Mouse (Mus musculus) embryonic facial prominence, embryonic 10.5 days (tissue): ENCODE data around the gene Tbc1d23. TPM values are rescaled to one million over a fixed set of nuclear protein-coding genes. Genes with fewer than 3 reads are reported as not detected.

Source experiments
- DNase-seq: peaks from one replicate; pipeline ENCODE4 v3.0.0-alpha.2; 2017; ENCODE audit warnings: low spot score
- H3K27ac ChIP-seq: fragments of 300-500 bp; sonication (generic); replicated peaks from 2 replicates; pipeline ENCODE4 v1.5.1; 2016; ENCODE audit warnings: mild to moderate bottlenecking
- H3K27me3 ChIP-seq: fragments of 300-500 bp; sonication (generic); replicated peaks from 2 replicates; pipeline ENCODE4 v1.6.1; 2016; ENCODE audit warnings: low read depth, mild to moderate bottlenecking; ENCODE audit not compliant: poor library complexity, severe bottlenecking
- H3K36me3 ChIP-seq: fragments of 300-500 bp; sonication (generic); replicated peaks from 2 replicates; pipeline ENCODE4 v1.6.1; 2016; ENCODE audit warnings: mild to moderate bottlenecking, moderate library complexity
- H3K4me1 ChIP-seq: fragments of 300-500 bp; sonication (generic); 2 replicates; pipeline ENCODE4 v1.6.1; 2016
- H3K4me3 ChIP-seq: fragments of 300-500 bp; sonication (generic); 2 replicates; pipeline ENCODE4 v1.5.1; 2016; ENCODE audit warnings: mild to moderate bottlenecking, moderate library complexity
- H3K9me3 ChIP-seq: fragments of 300-500 bp; sonication (generic); 2 replicates; pipeline ENCODE4 v1.6.1; 2016; ENCODE audit warnings: mild to moderate bottlenecking
- WGBS: fragments of 180-500 bp; shearing (Covaris S2); methylation state at CpG from one replicate; pipeline ENCODE4 v1.1.7; 2016; 5-methylcytosine and 5-hydroxymethylcytosine counted together
- polyA plus RNA-seq: library from polyadenylated mRNA; unstranded; fragments of >200 nt; fragmentation: Nextera tagmentation; extraction: Ambion mirVana; gene quantifications from 2 replicates; pipeline ENCODE4 v1.2.1, GENCODE M21; 2016

The Tbc1d23 gene
- polyA plus RNA-seq, 1 experiment from 2014 or later = 20.7 TPM

- 68% methylated on average over 4 of the region's 4 CpGs for WGBS
- DNase-seq = no peak
- H3K4me3 ChIP-seq = no peak overlapping the region
- peaks cover 8% of the 10 kb centered on the region for H3K4me1 ChIP-seq
- no peaks in the 10 kb centered on the region for H3K9me3 ChIP-seq
- no peak overlapping the region for H3K27ac ChIP-seq
- H3K27me3 ChIP-seq = no peaks in the 10 kb centered on the region
- H3K36me3 ChIP-seq = peaks cover 30% of the 10 kb centered on the region
These were observed 63.1 kb downstream of the Tbc1d23 start for GRCm38 (mm10) chr16:57168236-57168635.

DNA sequence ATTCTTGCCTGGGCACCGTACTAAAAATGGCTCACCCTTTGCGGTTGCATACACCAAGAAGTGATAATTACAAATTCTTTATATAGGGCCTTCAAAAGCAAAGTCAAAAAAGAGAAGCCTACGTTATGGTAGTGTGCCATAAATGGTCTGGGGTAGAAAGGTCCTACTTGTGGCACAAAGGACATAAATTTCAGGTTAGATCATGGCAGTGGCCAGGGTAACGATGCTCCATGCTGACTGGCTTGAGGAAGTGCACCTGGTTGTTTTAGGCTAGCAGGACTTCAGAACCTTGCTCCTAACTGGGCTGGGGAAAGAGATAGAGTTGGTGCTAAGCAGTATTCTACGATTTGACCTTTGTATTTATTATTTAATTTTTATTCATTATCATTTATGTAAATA lies 63.8 kb downstream of the Tbc1d23 start:
- H3K4me3 ChIP-seq = peak overlapping the region; percentile 76
- 33% methylated on average over 5 of the region's 5 CpGs for WGBS
- no peaks in the 10 kb centered on the region for H3K9me3 ChIP-seq
- H3K4me1 ChIP-seq = peaks cover 8% of the 10 kb centered on the region
- H3K27ac ChIP-seq = peak overlapping the region; percentile 92
- H3K27me3 ChIP-seq = no peaks in the 10 kb centered on the region
- peaks cover 32% of the 10 kb centered on the region for H3K36me3 ChIP-seq
- no peak for DNase-seq

- peak; percentile 96 for DNase-seq
- Histone ChIP-seq H3K4me3 (peak within 1 kb of the TSS; percentile 76), H3K4me1 (peaks cover 8% of the 10 kb centered on the region), H3K9me3 (no peaks in the 10 kb centered on the region), H3K27me3 (no peaks in the 10 kb centered on the region), H3K36me3 (peaks cover 35% of the 10 kb centered on the region), H3K27ac (peak within 1 kb of the TSS; percentile 92)
- under 1% methylated on average over 58 of the region's 58 CpGs for WGBS
These were observed 64.4 kb downstream of the Tbc1d23 start, which contains the start of gene Nit2 for GRCm38 (mm10) chr16:57166611-57167513. Nit2 (minus strand) TSS chr16:57167341.

GRCm38 (mm10) chr16:57166086-57166485 lies 65.2 kb downstream of the Tbc1d23 start:
- H3K4me1 ChIP-seq = peaks cover 8% of the 10 kb centered on the region
- H3K36me3 ChIP-seq = peaks cover 37% of the 10 kb centered on the region
- H3K27ac ChIP-seq = no peak overlapping the region
- no peak for DNase-seq
- peak overlapping the region; percentile 76 for H3K4me3 ChIP-seq
- no peaks in the 10 kb centered on the region for H3K9me3 ChIP-seq
- H3K27me3 ChIP-seq = no peaks in the 10 kb centered on the region
- 85% methylated on average over 6 of the region's 6 CpGs for WGBS

GRCm38 (mm10) chr16:57165157-57165556 lies 66.1 kb downstream of the Tbc1d23 start:
- DNase-seq = no peak
- Histone ChIP-seq H3K36me3 (peaks cover 42% of the 10 kb centered on the region), H3K4me3 (no peak overlapping the region), H3K4me1 (peaks cover 8% of the 10 kb centered on the region), H3K9me3 (no peaks in the 10 kb centered on the region), H3K27me3 (no peaks in the 10 kb centered on the region), H3K27ac (no peak overlapping the region)
- 93% methylated on average over 5 of the region's 5 CpGs for WGBS

DNA sequence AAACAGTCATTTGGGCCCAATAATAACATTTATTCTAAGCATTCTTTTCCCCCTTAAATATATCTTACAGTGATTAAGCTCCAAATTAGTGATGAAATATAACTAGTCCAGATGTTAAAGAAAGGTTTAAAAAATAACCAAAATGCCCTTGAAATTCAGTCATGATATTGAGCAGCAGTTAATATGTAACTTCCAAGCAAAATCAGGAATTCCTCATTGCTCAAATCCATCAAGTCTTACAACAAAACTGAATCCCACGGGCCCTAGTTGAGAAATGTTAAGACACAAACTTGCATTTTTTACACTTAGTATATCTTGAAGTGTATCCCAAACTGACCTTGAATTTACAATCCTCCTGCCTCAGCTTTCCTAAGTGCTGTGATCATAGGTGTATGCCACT lies 67.6 kb downstream of the Tbc1d23 start:
- H3K27ac ChIP-seq = no peak overlapping the region
- H3K9me3 ChIP-seq = no peaks in the 10 kb centered on the region
- H3K36me3 ChIP-seq = peaks cover 54% of the 10 kb centered on the region
- no peak for DNase-seq
- no peaks in the 10 kb centered on the region for H3K27me3 ChIP-seq
- H3K4me3 ChIP-seq = no peak overlapping the region
- peaks cover 8% of the 10 kb centered on the region for H3K4me1 ChIP-seq
- WGBS = 95% methylated on average over 1 of the region's 1 CpGs

DNA sequence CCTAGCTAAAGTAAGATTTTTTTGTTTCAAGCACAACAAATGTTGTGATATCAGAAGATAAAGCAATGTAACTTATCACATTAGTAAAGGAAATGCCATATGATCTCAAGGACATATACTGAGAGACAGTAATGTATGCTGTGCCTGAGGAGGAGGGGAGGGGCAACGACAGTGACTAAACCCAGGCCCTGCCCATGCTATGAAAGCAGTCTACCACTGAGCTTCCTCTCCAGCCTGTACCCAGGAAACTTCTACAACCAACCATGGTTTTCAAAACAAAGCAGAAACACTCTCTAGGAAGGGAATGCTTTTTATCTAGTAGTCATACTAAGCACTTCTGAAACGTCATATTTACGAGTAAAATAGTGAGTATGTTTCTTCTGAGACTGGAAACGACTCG lies 68.5 kb downstream of the Tbc1d23 start:
- Histone ChIP-seq H3K9me3 (no peaks in the 10 kb centered on the region), H3K27ac (no peak overlapping the region), H3K4me3 (no peak overlapping the region), H3K4me1 (no peaks in the 10 kb centered on the region), H3K36me3 (peaks cover 63% of the 10 kb centered on the region), H3K27me3 (no peaks in the 10 kb centered on the region)
- no peak for DNase-seq
- WGBS = 89% methylated on average over 5 of the region's 5 CpGs

DNA sequence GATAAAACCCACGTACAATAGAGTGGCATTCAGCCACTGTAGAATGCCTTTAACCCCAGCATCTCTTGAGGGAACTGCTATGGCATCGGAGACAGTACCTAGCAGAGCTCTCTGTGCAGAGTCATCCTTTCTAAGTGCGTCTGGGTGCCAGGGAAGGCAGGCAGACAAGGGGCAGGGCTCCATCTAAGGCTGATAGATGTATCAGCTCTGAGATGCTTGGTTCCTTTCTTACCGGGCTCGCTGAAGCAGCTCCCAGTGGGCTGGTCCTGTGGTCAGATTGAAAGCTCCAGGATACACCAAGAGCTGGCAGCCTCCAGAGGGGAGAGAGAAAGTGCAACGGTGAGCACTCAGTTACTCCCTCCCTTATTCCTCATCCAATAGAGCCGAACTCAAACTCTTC lies 71.5 kb downstream of the Tbc1d23 start:
- WGBS = 75% methylated on average over 7 of the region's 7 CpGs
- no peaks in the 10 kb centered on the region for H3K4me1 ChIP-seq
- no peaks in the 10 kb centered on the region for H3K27me3 ChIP-seq
- no peak overlapping the region for H3K27ac ChIP-seq
- H3K9me3 ChIP-seq = no peaks in the 10 kb centered on the region
- DNase-seq = no peak
- no peak overlapping the region for H3K4me3 ChIP-seq
- H3K36me3 ChIP-seq = peaks cover 87% of the 10 kb centered on the region

- no peak overlapping the region for H3K27ac ChIP-seq
- no peaks in the 10 kb centered on the region for H3K27me3 ChIP-seq
- DNase-seq = no peak
- WGBS = 78% methylated on average over 4 of the region's 4 CpGs
- H3K9me3 ChIP-seq = no peaks in the 10 kb centered on the region
- no peak overlapping the region for H3K4me3 ChIP-seq
- H3K36me3 ChIP-seq = peaks cover 93% of the 10 kb centered on the region
- H3K4me1 ChIP-seq = no peaks in the 10 kb centered on the region
These were observed 73.6 kb downstream of the Tbc1d23 start for GRCm38 (mm10) chr16:57157728-57158127.

GRCm38 (mm10) chr16:57157076-57157475 lies 74.2 kb downstream of the Tbc1d23 start:
- Histone ChIP-seq H3K36me3 (peaks cover 94% of the 10 kb centered on the region), H3K4me1 (no peaks in the 10 kb centered on the region), H3K9me3 (no peaks in the 10 kb centered on the region), H3K4me3 (no peak overlapping the region), H3K27ac (no peak overlapping the region), H3K27me3 (no peaks in the 10 kb centered on the region)
- no peak for DNase-seq
- 91% methylated on average over 4 of the region's 4 CpGs for WGBS

GRCm38 (mm10) chr16:57155899-57156298 lies 75.4 kb downstream of the Tbc1d23 start:
- no peak for DNase-seq
- Histone ChIP-seq H3K27ac (no peak overlapping the region), H3K36me3 (peaks cover 95% of the 10 kb centered on the region), H3K9me3 (no peaks in the 10 kb centered on the region), H3K4me1 (no peaks in the 10 kb centered on the region), H3K27me3 (no peaks in the 10 kb centered on the region), H3K4me3 (no peak overlapping the region)

- Histone ChIP-seq H3K4me3 (no peak overlapping the region), H3K27me3 (no peaks in the 10 kb centered on the region), H3K27ac (no peak overlapping the region), H3K4me1 (no peaks in the 10 kb centered on the region), H3K9me3 (no peaks in the 10 kb centered on the region), H3K36me3 (peaks cover 95% of the 10 kb centered on the region)
- 95% methylated on average over 4 of the region's 4 CpGs for WGBS
- no peak for DNase-seq
These were observed 79.9 kb downstream of the Tbc1d23 start for GRCm38 (mm10) chr16:57151437-57151836.

- Histone ChIP-seq H3K4me3 (no peak overlapping the region), H3K27me3 (no peaks in the 10 kb centered on the region), H3K27ac (no peak overlapping the region), H3K4me1 (no peaks in the 10 kb centered on the region), H3K36me3 (peaks cover 85% of the 10 kb centered on the region), H3K9me3 (no peaks in the 10 kb centered on the region)
- no peak for DNase-seq
- WGBS = 92% methylated on average over 5 of the region's 5 CpGs
These were observed 86.6 kb downstream of the Tbc1d23 start for GRCm38 (mm10) chr16:57144741-57145140.
